Mouse (Mus musculus): ENCODE results near the gene Ccdc122.
"Not testable (repeated sequence)": the region's sequence is repeated elsewhere in the genome, so short reads cannot be mapped to it uniquely, and the experiment has no call there.

Ccdc122 gene

GRCm38 (mm10) chr14:77036226-77037046 lies at the start of gene Ccdc122, which contains the start of gene Lacc1:
Ccdc122 (plus strand) TSS chr14:77036772.
Lacc1 (minus strand) TSS chr14:77036904.
- in situ Hi-C loops (cut with MboI, MseI): no loop called here

GRCm38 (mm10) chr14:76990351-76990750 lies 46.2 kb upstream of the Ccdc122 start:
- in situ Hi-C loops (cut with MboI, MseI): not testable (repeated sequence)

DNA sequence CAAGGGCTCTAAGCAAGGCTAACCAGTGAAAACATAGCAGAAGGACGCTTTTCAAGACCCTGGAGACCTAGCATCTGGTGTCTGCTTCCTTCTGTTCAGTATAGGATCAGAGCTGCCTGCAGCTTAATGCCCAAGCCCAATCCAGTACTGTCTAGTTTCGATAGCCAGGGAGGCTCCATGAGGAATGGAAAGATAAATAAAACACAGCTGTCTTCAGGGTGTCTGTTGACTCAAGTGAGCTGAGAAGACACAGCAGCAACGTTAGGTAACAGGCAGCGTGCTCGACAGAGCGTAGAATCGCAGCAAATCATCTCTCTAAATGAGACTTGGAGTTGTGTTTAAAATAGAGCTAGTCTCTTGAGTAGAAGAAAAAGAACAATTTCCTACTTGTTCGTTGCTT lies 31.8 kb upstream of the Ccdc122 start:
- in situ Hi-C loops (cut with MboI, MseI): loop anchor here (5.0 kb wide), 1 partner anchor 502 kb away; no protein-coding TSS in a partner anchor

- in situ Hi-C loops (cut with MboI, MseI): loop anchor here (5.0 kb wide), 1 partner anchor 503 kb away; no protein-coding TSS in a partner anchor
Observed at GRCm38 (mm10) chr14:77005566-77005965, 31.0 kb upstream of the Ccdc122 start.

DNA sequence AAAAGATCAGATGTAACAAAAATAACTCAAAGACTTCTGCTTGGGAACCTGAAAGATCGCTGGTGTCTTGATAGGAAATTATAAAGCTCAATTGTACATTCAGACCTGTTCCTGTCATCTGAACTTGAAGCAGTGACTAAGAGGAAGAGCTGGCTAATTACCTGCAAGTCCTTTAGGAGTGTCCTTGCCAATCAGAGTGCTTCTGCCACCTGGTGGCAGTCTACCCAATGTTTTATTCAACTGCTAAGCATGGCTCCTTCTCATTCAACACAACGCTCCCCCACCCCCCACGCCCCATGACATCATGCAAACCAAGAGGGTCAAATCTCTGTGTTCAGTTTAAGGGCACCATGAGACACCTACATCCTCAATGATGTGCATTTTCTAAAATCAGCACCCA lies 28.3 kb upstream of the Ccdc122 start:
- in situ Hi-C loops (cut with MboI, MseI): loop anchor here (5.0 kb wide), 1 partner anchor 506 kb away; no protein-coding TSS in a partner anchor

GRCm38 (mm10) chr14:77011804-77012203 lies 24.8 kb upstream of the Ccdc122 start:
- in situ Hi-C loops (cut with MboI, MseI): no loop called here

DNA sequence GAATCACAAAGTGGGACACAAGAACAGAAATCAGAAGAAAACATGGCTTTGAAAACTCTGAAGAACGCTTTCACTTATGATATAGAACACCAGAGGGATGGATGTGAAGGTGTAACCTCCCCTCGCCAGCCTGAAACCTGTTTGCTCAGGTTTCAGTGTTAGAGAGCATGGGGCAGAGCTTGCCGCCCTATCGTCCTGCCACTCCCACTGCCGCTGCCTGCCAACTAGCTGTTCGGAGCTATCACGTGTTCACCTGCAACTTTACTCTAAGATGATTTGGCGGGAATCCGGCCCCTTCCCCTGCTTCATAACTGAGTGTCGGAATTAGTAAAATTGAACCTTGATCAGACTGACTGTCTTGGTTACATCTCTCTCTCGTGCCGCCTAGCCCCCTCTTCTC lies 19.8 kb upstream of the Ccdc122 start:
- in situ Hi-C loops (cut with MboI, MseI): not testable (repeated sequence)

DNA sequence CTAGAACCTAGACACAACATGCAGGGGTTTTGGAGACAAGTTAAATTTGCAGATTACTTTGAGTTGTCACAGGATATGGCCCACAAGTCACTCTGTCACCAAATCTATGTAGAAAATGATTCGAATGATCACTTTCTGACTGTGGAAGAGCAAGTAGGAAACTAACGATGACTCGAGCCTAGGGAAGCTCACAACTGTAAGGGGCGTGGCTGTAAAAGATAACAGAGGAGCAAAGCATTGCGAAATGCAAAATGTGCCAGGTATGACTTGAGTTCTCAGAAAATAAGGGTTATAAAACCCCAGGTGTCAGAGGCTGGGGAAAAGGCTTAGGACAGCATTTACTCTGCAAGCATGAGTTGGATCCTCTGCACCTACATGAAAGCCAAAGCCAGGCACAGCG lies 19.4 kb upstream of the Ccdc122 start:
- in situ Hi-C loops (cut with MboI, MseI): no loop called here

DNA sequence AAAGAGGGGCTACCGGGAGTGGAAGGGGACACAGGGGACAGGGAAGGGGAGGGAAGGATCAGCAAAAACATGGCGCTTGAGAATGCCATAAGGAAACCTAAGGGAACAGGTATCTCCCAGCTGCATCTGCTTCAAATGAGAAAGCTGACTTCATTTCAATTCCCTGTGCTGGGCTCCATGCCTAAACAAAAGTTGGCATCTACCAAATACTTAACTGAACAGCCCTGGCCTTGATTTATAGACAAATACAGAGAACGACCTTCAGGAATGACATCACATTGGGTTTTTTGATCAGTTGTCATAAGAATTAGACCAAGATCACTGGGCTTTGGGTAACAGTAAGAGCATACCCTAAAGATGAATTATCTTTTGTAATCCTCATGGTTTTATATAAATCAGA lies 12.1 kb upstream of the Ccdc122 start:
- in situ Hi-C loops (cut with MboI, MseI): loop anchor here (5.0 kb wide), 1 partner anchor 542 kb away; no protein-coding TSS in a partner anchor

DNA sequence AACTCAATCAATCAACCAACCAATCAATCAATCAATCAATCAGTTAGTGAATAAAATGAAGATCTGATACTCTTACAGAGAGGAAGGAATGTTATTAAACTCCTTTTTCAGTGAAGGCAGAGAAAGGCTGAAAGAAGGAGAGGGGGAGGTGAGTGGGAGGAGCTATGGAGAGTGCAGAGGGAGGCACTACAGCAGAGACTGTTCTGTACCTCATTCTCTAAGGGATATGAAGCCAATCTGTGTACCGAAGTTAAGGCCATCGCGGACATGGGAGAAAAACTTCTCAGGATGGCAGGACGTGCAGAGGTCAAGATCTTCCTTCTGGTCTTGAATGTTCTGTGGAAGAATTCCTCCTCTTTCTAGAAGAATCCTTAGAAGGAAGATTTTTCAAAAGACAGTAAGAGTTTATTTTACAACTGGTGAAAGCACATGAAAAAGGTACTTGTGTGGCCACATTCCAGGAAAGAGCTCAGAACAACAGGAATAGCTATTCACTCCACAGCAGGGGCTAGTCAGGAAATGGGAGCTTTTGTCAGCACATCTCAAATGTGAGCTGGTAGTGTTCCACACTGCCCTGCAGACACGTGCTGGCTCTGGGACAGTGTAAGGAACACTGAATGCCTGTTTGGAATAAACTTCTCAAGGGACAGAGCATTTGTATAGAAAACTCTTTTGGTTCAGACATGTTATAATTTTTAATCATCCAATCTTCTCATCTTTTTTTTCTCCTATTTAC lies 7.1 kb upstream of the Ccdc122 start:
- in situ Hi-C loops (cut with MboI, MseI): no loop called here

DNA sequence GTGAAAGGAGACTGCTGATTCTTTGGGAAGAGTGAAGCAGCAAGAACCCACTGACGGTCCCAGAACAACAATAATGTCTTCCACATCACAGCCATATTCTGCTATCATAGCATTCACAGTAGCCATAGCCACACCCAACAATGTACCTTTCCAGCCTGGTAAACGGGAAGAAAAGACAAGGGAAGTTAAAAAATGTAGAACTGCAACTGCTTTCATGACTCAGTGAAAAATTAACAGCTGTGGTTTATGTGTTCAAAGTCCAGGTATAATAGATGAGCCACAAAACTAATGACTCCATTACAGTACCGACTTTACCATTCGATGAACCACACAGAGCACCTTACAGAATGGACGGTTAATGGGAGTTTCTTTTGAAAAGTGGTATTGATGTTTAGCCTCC lies 5.8 kb upstream of the Ccdc122 start:
- in situ Hi-C loops (cut with MboI, MseI): no loop called here

DNA sequence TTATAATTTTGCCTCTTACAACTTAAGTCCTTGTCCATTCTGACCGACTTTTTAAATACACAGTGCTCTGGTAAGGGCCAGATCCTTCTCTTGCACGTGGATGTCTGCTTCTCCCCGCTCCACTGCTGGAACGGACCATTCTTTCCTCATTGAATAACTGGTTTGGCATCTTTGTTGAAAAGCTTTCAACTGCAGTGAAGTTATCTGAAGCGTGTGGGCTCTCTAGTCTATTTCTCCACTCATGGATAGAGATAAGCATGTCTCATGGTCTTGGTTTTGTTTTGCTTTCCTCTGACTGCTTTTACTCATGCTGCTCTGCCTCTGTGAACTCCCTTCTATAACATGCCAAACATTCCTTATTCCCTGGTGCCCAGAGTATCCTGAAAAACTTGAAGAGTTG lies 4.1 kb upstream of the Ccdc122 start:
- in situ Hi-C loops (cut with MboI, MseI): no loop called here

DNA sequence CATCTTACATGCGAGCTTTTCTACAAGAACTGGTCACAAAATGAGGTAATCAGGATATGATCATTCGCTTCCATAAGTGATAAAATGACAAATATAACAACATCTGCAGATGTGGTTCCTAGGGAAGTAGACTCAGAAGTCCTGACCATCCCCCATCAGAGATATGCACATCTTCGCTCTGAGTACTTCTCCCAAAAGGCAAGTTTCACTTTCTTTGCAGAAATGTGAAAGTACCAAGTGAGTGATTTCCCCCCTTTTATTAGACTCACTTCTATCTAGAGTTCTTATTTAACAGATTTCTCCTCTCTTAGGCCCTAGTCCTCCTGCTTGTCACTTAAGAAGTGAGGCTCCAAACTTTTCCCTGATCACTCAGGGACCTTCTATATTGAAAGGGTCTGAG lies 3.2 kb upstream of the Ccdc122 start:
- in situ Hi-C loops (cut with MboI, MseI): no loop called here

DNA sequence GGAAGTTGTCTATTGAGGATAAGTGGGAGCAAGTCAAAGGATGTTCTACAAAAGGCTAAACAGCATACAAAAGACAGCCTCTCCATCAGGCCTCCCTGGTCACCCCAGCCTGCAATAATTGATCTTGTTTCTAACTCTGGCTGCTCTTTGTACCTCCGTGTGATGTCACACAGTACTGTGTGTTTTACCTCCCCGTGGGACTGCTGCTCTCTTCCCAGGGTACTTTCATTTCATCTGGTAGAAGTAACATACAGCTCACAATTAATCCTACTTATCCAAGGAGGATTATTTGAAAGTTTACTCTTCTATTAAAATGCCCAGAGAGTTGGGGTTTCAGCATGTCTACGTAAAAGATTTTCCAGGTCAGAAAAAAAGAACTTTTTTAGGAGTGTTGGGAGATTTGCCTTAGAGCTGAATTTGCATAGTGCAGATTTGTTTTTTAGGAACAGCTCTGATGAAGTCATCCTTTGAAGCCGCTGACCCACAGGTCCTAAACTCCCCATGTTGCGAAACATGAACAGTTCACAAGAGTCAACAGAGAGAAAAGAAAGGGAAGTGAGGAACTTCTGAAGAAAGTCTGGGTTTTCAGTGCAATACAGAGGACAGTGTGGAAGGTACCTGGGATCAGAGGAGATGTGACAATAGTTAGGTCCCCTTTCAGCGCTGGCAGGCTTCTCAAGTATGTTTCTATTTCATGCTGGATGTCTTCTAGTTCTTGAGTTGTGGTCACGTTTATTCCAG lies 2.2 kb upstream of the Ccdc122 start:
- in situ Hi-C loops (cut with MboI, MseI): no loop called here

DNA sequence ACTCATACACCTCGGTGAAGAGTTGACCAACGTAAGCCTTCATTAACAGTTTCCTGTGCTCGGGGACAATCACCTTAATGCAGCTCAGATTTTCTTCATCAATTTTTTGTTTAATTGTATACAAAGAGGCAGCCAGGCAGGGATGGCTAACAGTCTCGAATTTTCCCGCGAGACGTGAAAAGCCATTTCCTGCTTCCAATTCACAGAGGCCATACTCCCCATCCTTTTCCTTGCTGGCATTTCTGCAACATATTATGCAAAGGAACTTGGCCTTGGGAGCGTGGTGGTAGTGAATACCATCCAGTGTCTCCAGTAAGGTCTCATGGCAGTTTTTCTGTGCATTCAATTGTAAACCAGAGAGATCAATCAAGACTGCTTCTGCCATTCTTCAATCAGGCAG lies 1.6 kb upstream of the Ccdc122 start:
- in situ Hi-C loops (cut with MboI, MseI): no loop called here

GRCm38 (mm10) chr14:77037330-77037729 lies 758 bp downstream of the Ccdc122 start:
- in situ Hi-C loops (cut with MboI, MseI): no loop called here

- in situ Hi-C loops (cut with MboI, MseI): no loop called here
Observed at GRCm38 (mm10) chr14:77037832-77038425, 1.4 kb downstream of the Ccdc122 start.

DNA sequence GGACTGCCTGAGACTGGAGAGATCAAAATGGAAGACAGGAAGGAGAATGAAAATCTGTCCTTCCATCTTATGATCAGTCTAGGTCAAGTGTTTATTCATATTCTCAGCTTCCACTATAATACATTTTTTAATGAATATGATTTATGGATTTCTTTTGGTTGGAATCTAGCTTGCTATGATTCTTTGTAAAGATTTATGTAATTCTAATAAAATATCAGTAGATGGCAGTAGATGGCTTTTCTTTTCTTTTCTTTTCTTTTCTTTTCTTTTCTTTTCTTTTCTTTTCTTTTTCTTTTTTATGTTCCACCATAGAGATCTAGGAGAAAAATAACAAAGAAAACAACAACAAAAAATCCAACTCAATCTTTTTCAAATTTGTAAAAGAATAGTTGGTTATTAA lies 16.7 kb downstream of the Ccdc122 start:
- in situ Hi-C loops (cut with MboI, MseI): loop anchor here (10.0 kb wide), 1 partner anchor 312 kb away; no protein-coding TSS in a partner anchor

- in situ Hi-C loops (cut with MboI, MseI): no loop called here
Observed at GRCm38 (mm10) chr14:77069361-77069760, 32.8 kb downstream of the Ccdc122 start.

DNA sequence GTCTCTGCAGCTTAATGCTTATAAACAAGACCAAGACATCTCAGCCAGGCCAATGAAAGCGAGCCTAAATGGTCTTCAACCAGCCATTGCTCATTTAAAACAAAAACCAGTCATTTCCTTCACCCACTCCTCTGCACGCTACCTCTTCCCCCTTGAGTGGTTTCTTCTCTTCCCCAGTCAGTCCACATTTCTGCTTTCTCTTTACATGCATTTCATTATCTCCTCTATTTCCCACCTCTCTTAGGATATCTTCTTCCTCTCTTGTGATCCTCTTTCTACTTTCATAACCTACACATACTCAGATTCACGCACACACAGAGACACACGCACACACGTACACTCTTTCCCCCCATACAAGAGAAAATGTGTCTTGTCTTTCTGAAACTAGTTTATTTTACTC lies 44.7 kb downstream of the Ccdc122 start:
- in situ Hi-C loops (cut with MboI, MseI): no loop called here

GRCm38 (mm10) chr14:77100285-77100684 lies 63.7 kb downstream of the Ccdc122 start:
- in situ Hi-C loops (cut with MboI, MseI): no loop called here

Measured in T-helper 2 cell (primary cell).